Mouse (Mus musculus): ENCODE measurements around the gene Hoxb7. TPM values are rescaled to one million over a fixed set of nuclear protein-coding genes. Genes with fewer than 3 reads are reported as not detected.

Hoxb7 gene
- polyA plus RNA-seq, 1 experiment from 2014 or later, result 0.39 TPM

- no peak for DNase-seq (ENCODE audit: low spot score)
These were observed 29.3 kb upstream of the Hoxb7 start for GRCm38 (mm10) chr11:96257141-96257540.

GRCm38 (mm10) chr11:96259038-96259437, 27.4 kb upstream of the Hoxb7 start:
- H3K4me1 ChIP-seq (ENCODE audit: control insufficient read depth, insufficient read depth, low read length), result no peaks in the 10 kb centered on the region
- ATAC-seq (ENCODE audit: low read depth) (no peak), DNase-seq (ENCODE audit: low spot score) (no peak)
- H3K9me3 ChIP-seq (ENCODE audit: control insufficient read depth, low read length), result no peaks in the 10 kb centered on the region
- no peak overlapping the region for H3K4me2 ChIP-seq (ENCODE audit: low read depth, low read length)
- 3% methylated on average over 2 of the region's 2 CpGs for WGBS
- H3K9ac ChIP-seq (ENCODE audit: low read depth, low read length), result no peak overlapping the region
- no peak overlapping the region for H3K4me3 ChIP-seq (ENCODE audit: low read depth, low read length)
- no peaks in the 10 kb centered on the region for H3K36me3 ChIP-seq (ENCODE audit: control insufficient read depth, insufficient read depth, low read length)
- peaks cover 99% of the 10 kb centered on the region for H3K27me3 ChIP-seq (replicated peaks; ENCODE audit: control insufficient read depth, insufficient read depth, low read length)
- H3K27ac ChIP-seq (replicated peaks; ENCODE audit: low read depth, low read length), result no peak overlapping the region

More at GRCm38 (mm10) chr11:96257141-96257540, 29.3 kb upstream of the Hoxb7 start:
- ATAC-seq (ENCODE audit: low read depth), result no peak
- Histone ChIP-seq H3K9me3 (ENCODE audit: control insufficient read depth, low read length) (no peaks in the 10 kb centered on the region), H3K27me3 (replicated peaks; ENCODE audit: control insufficient read depth, insufficient read depth, low read length) (peaks cover 99% of the 10 kb centered on the region), H3K4me1 (ENCODE audit: control insufficient read depth, insufficient read depth, low read length) (no peaks in the 10 kb centered on the region), H3K36me3 (ENCODE audit: control insufficient read depth, insufficient read depth, low read length) (no peaks in the 10 kb centered on the region), H3K27ac (replicated peaks; ENCODE audit: low read depth, low read length) (no peak overlapping the region), H3K4me2 (ENCODE audit: low read depth, low read length) (no peak overlapping the region), H3K4me3 (ENCODE audit: low read depth, low read length) (no peak overlapping the region), H3K9ac (ENCODE audit: low read depth, low read length) (no peak overlapping the region)
- 22% methylated on average over 2 of the region's 2 CpGs for WGBS

- H3K4me3 ChIP-seq (ENCODE audit: low read depth, low read length), result no peak overlapping the region
- ATAC-seq (ENCODE audit: low read depth), result no peak
- 0% methylated on average over 1 of the region's 1 CpGs for WGBS
- H3K9ac ChIP-seq (ENCODE audit: low read depth, low read length), result no peak overlapping the region
- no peaks in the 10 kb centered on the region for H3K4me1 ChIP-seq (ENCODE audit: control insufficient read depth, insufficient read depth, low read length)
- no peak for DNase-seq (ENCODE audit: low spot score)
- H3K4me2 ChIP-seq (ENCODE audit: low read depth, low read length), result no peak overlapping the region
- no peak overlapping the region for H3K27ac ChIP-seq (replicated peaks; ENCODE audit: low read depth, low read length)
- peaks cover 99% of the 10 kb centered on the region for H3K27me3 ChIP-seq (replicated peaks; ENCODE audit: control insufficient read depth, insufficient read depth, low read length)
- no peaks in the 10 kb centered on the region for H3K9me3 ChIP-seq (ENCODE audit: control insufficient read depth, low read length)
- no peaks in the 10 kb centered on the region for H3K36me3 ChIP-seq (ENCODE audit: control insufficient read depth, insufficient read depth, low read length)
These were observed 26.9 kb upstream of the Hoxb7 start for GRCm38 (mm10) chr11:96259511-96259910.

DNA sequence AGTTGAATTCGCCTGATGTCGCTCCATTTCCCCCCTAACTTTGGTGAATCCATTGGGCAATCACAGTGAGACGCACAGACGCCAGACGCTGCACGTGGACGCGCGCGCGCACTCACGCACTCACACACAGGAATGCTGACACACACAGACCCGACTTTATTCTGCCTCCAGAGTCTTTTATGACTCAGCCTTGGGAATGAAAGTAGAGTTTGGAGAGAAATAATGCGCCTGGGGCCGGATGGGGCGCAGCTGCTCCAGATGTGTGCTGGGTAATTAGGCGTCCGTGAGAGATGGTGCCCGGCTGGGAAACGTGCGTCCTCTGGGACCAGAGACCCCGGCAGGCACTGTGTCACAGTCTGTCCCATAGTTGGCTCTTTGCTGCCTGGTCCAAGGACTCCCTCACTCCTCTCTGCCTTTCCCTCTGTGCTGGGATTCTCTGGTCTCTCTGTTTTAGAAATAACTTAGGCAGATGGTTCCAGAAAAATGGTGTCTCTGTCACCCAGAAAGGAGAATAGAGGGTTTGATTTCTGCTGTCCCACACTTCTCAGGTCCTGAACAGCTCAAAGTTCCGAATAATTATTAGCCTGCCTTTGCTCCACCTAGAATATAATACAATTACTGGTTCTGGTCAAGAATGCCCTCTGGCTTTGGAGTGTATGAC, 26.0 kb upstream of the Hoxb7 start:
- H3K27ac ChIP-seq (replicated peaks; ENCODE audit: low read depth, low read length), result no peak overlapping the region
- peaks cover 99% of the 10 kb centered on the region for H3K27me3 ChIP-seq (replicated peaks; ENCODE audit: control insufficient read depth, insufficient read depth, low read length)
- ATAC-seq (ENCODE audit: low read depth), result no peak
- H3K4me2 ChIP-seq (ENCODE audit: low read depth, low read length), result no peak overlapping the region
- H3K9me3 ChIP-seq (ENCODE audit: control insufficient read depth, low read length), result no peaks in the 10 kb centered on the region
- WGBS, result 2% methylated on average over 23 of the region's 23 CpGs
- DNase-seq (ENCODE audit: low spot score), result peak; percentile 18
- no peak overlapping the region for H3K9ac ChIP-seq (ENCODE audit: low read depth, low read length)
- H3K4me3 ChIP-seq (ENCODE audit: low read depth, low read length), result no peak overlapping the region
- no peaks in the 10 kb centered on the region for H3K36me3 ChIP-seq (ENCODE audit: control insufficient read depth, insufficient read depth, low read length)
- no peaks in the 10 kb centered on the region for H3K4me1 ChIP-seq (ENCODE audit: control insufficient read depth, insufficient read depth, low read length)

GRCm38 (mm10) chr11:96261323-96261890, 25.0 kb upstream of the Hoxb7 start:
- no peak overlapping the region for H3K27ac ChIP-seq (replicated peaks; ENCODE audit: low read depth, low read length)
- no peak overlapping the region for H3K4me2 ChIP-seq (ENCODE audit: low read depth, low read length)
- no peaks in the 10 kb centered on the region for H3K36me3 ChIP-seq (ENCODE audit: control insufficient read depth, insufficient read depth, low read length)
- DNase-seq (ENCODE audit: low spot score) (peak; percentile 48), ATAC-seq (ENCODE audit: low read depth) (no peak)
- peaks cover 99% of the 10 kb centered on the region for H3K27me3 ChIP-seq (replicated peaks; ENCODE audit: control insufficient read depth, insufficient read depth, low read length)
- no peaks in the 10 kb centered on the region for H3K4me1 ChIP-seq (ENCODE audit: control insufficient read depth, insufficient read depth, low read length)
- WGBS, result 2% methylated on average over 24 of the region's 24 CpGs
- no peak overlapping the region for H3K4me3 ChIP-seq (ENCODE audit: low read depth, low read length)
- H3K9ac ChIP-seq (ENCODE audit: low read depth, low read length), result no peak overlapping the region
- H3K9me3 ChIP-seq (ENCODE audit: control insufficient read depth, low read length), result no peaks in the 10 kb centered on the region

DNA sequence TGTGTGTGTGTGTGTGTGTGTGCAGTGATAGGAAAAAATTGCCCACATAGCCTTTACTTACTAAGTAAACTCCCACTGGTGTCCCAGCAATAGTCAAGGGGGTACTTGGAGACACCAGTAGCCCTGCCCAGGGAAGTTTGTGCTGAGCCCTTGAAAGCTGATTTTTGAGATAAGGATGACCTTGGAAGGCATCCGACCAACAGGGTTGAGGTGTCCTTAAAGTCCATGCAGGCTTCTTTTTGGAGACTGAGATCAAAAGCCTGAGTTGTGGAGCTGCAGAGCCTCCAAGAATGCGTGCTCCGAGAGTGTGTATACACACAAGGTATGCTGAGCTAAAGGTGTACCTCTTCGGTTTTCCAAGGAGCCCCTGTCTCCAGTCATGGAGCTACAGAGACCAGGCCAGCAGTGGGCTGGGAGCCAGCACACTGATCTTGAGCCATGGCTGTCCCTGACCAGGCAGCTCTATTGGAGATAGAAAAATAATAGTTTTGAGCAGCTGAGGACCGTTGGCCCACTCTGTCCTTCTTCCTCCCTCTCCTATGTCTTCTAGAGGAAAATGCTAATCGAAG, 24.1 kb upstream of the Hoxb7 start:
- no peaks in the 10 kb centered on the region for H3K4me1 ChIP-seq (ENCODE audit: control insufficient read depth, insufficient read depth, low read length)
- H3K36me3 ChIP-seq (ENCODE audit: control insufficient read depth, insufficient read depth, low read length), result no peaks in the 10 kb centered on the region
- H3K4me3 ChIP-seq (ENCODE audit: low read depth, low read length), result no peak overlapping the region
- DNase-seq (ENCODE audit: low spot score) (no peak), ATAC-seq (ENCODE audit: low read depth) (no peak)
- peaks cover 100% of the 10 kb centered on the region for H3K27me3 ChIP-seq (replicated peaks; ENCODE audit: control insufficient read depth, insufficient read depth, low read length)
- no peak overlapping the region for H3K4me2 ChIP-seq (ENCODE audit: low read depth, low read length)
- no peak overlapping the region for H3K27ac ChIP-seq (replicated peaks; ENCODE audit: low read depth, low read length)
- no peaks in the 10 kb centered on the region for H3K9me3 ChIP-seq (ENCODE audit: control insufficient read depth, low read length)
- H3K9ac ChIP-seq (ENCODE audit: low read depth, low read length), result no peak overlapping the region
- 11% methylated on average over 6 of the region's 6 CpGs for WGBS

- H3K27ac ChIP-seq (replicated peaks; ENCODE audit: low read depth, low read length), result no peak overlapping the region
- peaks cover 99% of the 10 kb centered on the region for H3K27me3 ChIP-seq (replicated peaks; ENCODE audit: control insufficient read depth, insufficient read depth, low read length)
- H3K4me3 ChIP-seq (ENCODE audit: low read depth, low read length), result no peak overlapping the region
- H3K36me3 ChIP-seq (ENCODE audit: control insufficient read depth, insufficient read depth, low read length), result no peaks in the 10 kb centered on the region
- 1% methylated on average over 33 of the region's 33 CpGs for WGBS
- ATAC-seq (ENCODE audit: low read depth), result no peak
- no peak overlapping the region for H3K9ac ChIP-seq (ENCODE audit: low read depth, low read length)
- no peak for DNase-seq (ENCODE audit: low spot score)
- no peaks in the 10 kb centered on the region for H3K4me1 ChIP-seq (ENCODE audit: control insufficient read depth, insufficient read depth, low read length)
- H3K9me3 ChIP-seq (ENCODE audit: control insufficient read depth, low read length), result no peaks in the 10 kb centered on the region
- H3K4me2 ChIP-seq (ENCODE audit: low read depth, low read length), result no peak overlapping the region
These were observed 22.6 kb upstream of the Hoxb7 start for GRCm38 (mm10) chr11:96263636-96264389.

DNA sequence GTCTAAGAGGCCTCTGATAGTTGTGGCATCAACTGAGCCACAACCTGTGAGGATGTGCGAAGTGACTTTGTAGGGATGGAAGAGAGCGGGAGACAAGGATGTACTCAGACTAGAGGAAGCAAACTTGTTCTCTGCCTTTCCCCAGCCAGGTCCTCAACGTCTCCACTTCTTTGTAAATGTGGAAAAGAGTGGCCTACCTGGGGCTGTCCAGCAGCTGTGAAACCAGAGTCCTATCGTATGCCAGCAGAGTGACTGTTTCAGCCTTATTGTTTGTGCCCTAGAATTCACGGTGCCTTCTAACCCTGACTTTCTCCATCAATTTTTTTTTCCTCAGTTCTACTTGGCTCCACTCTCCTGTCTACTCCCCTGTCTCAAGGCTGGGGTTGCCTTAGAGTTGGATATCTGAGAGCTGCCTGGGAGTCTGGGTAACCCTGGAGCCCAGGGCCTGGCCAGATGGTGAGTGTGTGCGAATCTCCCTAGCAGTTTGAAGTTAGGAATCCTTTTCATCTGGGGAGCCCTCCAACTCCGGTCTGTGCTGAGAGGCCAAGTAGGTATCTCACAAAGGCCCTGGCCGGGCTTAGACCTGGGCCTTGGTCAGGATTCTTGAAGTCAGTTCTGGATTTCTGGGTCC, 21.9 kb upstream of the Hoxb7 start:
- H3K36me3 ChIP-seq (ENCODE audit: control insufficient read depth, insufficient read depth, low read length), result no peaks in the 10 kb centered on the region
- peaks cover 99% of the 10 kb centered on the region for H3K27me3 ChIP-seq (replicated peaks; ENCODE audit: control insufficient read depth, insufficient read depth, low read length)
- H3K4me3 ChIP-seq (ENCODE audit: low read depth, low read length), result no peak overlapping the region
- WGBS, result 3% methylated on average over 8 of the region's 8 CpGs
- no peaks in the 10 kb centered on the region for H3K9me3 ChIP-seq (ENCODE audit: control insufficient read depth, low read length)
- DNase-seq (ENCODE audit: low spot score) (no peak), ATAC-seq (ENCODE audit: low read depth) (no peak)
- no peak overlapping the region for H3K27ac ChIP-seq (replicated peaks; ENCODE audit: low read depth, low read length)
- no peaks in the 10 kb centered on the region for H3K4me1 ChIP-seq (ENCODE audit: control insufficient read depth, insufficient read depth, low read length)
- no peak overlapping the region for H3K4me2 ChIP-seq (ENCODE audit: low read depth, low read length)
- no peak overlapping the region for H3K9ac ChIP-seq (ENCODE audit: low read depth, low read length)

All from embryonic facial prominence, embryonic 14.5 days (tissue).